Mouse (Mus musculus) left cerebral cortex, adult 18-20 months (tissue): Measurements from ENCODE around the gene Tmem119. TPM values are rescaled to one million over a fixed set of nuclear protein-coding genes. Genes with fewer than 3 reads are reported as not detected.
A peak's percentile ranks its signal among the peaks of the same experiment; 100 is the strongest.
"Not testable (repeated sequence)": the region's sequence is repeated elsewhere in the genome, so short reads cannot be mapped to it uniquely, and the experiment has no call there.

Experiments
- DNase-seq, 2 experiments: peaks; one replicate each; pipeline ENCODE4 v3.0.0; 2021 to 2022; ENCODE audit warnings: low spot score in 2 of 2, mixed read lengths in 1 of 2
- total RNA-seq, 2 experiments: library from RNA; stranded (reverse); gene quantifications; 2 replicates each; pipeline ENCODE4 v1.2.3; 2021

Gene Tmem119
- total RNA-seq, 2 experiments from 2014 or later = 23.5 to 25.2 TPM

DNA sequence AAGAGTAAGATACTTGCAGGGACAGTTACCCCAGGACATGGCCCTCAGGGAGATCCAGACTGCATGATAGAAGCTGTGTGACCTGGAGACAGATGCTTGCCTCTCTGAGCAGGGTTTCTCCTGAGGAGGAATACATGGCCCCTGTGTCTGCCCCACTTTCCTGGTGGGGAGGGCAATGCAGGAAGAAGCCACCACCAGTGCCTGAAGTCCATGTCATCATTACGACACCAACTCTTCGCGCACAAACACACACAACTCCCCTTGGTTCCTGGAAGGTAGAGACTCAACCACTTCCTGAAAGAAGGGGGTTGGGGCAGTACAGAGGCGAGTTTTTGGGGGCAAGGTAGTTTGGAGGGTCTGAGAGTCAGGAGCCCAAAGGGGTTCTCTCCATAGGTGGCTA is 23.9 kb upstream of the Tmem119 start:
- no peak for DNase-seq

DNA sequence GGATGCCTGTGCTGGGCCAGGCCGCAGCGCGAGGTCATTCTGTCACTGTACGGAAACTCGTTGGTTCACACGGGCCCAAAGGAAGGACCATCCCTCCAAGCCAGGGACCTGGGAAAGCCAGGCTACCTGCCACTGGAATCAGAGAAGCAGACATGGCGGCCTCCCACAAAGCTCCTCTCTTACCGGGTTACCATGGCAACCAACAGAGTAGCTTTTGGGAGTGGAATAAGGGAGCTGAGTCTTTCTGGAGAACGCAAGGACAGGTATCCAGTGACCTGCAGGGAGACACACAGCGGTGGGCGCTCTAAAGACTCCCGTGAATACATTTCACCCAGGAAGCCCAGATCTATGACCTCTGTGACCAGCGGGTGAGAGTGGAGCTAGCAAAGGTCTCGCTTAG is 18.3 kb upstream of the Tmem119 start:
- no peak for DNase-seq

DNA sequence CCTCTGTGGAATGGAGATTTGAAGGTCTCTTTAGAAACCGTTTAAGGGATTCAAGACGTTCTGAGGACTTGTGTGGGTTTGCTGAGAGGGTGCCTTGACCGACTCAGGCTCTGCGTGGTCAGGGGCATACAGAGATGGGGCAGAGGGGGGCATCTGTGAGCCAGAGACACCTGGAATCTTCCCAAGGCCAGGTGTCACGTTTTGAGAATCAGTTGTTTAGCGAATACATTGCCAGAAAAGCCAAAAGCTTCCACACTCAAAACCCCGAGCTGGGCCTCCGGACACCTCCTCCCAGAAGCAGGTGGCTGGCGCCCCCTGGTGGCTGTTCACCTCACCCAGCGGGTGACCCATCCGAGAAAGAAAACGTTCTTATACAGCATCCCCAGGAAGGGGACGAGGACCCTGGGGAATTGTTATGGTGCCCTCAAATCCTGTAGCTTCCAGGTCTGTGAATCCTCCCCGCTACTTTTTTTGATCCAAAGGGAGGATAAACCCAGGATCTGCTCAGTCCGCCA is 15.4 kb upstream of the Tmem119 start:
- DNase-seq = peak; percentile 64 to 75

DNA sequence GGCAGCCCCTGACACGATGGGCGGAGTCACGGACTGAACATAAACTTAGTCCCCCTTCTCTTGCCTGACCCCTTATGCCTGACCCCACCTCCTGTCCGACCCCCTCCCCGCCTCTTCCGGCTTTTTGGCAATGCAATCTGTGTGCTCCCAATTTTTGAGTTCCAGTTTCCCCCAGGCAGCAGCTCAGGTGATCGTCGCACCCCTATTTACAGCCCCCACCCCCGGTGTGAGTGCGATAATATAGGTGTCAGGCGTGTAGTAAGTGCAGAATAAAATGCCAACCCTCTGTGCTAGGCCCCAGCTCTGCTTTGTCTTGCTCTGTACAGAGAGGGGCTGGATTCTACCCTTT is 14.7 kb upstream of the Tmem119 start:
- DNase-seq = no peak

DNA sequence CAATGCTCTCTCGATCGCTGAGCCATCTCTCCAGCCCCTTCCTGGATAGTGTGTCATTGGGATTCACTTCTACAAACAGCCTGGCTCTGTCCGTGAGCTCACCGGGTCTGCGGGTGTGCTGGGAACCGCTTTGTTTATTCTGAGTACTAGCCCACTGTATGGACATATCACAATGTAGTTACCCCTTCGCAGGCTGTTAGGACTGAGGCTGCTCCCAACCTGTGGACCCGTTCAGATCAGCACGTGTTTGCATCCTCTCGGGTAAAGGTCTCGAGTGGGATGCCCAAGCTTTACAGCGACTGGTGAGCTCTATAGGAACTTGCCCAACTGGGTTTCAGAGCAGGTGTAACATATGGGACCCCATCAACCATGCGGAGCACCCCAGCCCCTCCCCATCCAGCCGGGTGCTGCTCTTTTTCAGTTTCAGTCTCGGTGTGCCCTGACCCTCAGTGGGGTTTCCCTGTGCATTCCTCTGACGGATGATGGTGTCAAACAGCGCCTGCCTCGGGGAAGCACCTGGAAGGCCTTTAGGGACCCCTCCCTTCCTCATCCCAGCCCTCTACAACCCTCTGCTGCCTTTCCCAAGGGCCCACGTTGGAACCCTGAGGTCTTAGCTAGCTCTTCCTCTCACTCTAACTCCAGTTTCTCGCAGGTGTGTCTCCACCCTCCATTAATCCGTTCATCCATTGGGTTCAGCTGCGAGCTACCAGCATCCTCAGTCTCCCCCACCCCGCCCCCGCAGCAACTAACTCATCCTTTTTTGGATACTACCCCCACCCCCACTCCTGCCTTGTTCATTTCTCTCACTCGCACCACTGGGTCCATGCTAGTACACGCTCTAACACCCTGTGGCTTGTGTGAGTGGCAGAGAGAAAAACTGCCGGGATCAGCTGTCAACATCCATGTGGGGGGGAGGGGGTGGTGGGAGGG is 14.1 kb upstream of the Tmem119 start:
- DNase-seq = no peak

DNA sequence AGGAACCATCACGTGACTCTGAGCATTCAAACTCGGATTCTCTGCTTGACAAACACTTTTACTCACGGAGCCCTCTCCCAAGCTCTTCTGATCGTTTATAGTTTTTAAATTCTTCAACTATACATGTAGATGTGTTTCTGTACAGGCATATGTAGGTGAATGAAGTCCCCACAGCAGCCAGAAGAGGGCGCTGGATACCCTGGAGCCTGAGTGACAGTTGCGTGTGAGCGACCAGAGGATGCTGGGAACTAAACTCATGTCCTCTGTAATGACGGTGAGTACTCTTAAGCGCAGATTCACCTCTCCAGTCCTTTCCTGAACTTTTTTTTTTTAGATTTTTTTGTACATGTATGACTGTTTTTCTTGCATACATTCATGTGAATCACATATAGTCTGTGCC is 13.3 kb upstream of the Tmem119 start:
- no peak for DNase-seq

DNA sequence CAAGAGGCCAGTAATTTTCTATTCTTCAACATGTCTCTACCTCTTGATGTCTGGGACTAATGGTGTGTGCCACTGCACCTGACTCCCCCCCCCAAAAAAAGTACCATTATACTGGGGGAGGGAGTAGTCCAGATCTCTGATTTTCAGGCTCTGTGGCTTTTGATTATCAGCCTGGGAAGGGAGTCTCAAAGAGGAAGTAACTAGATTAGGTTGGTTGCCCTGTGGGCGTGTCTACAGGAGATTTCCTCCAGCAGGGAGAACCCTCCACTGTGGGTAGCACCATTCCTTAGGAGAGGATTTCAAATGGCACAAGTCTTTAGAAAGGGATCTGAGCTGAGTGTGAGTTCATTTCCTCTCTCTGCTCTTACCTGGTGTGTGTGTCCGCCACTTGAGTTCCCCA is 12.3 kb upstream of the Tmem119 start:
- DNase-seq = no peak

DNA sequence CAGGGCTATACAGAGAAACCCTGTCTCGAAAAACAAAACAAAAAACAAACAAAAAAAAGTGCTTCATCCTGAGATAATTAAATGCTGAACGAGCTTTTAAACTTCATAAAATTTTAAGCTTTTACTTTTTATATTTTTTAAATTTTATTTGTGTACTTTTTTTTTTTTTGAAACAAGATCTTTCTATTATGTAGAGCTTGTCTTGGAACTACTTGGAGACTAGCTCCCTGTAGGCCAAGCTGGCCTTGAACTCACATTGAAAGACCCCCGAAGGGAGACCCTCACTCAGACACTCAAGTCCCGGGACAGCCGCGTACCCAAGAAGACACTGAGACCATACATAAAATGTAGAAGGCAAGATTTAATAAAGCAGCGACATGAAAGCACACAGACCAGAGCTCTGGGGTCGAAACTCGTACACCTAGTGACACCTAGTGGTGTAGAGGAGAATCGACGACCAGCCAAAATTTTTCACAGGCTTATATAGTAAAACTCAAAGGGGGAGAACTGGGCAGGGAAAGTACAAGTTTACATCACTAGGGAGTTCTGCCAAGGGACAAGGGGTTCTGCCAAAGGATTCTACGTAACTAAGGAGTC is 11.6 kb upstream of the Tmem119 start:
- not testable (repeated sequence) for DNase-seq

DNA sequence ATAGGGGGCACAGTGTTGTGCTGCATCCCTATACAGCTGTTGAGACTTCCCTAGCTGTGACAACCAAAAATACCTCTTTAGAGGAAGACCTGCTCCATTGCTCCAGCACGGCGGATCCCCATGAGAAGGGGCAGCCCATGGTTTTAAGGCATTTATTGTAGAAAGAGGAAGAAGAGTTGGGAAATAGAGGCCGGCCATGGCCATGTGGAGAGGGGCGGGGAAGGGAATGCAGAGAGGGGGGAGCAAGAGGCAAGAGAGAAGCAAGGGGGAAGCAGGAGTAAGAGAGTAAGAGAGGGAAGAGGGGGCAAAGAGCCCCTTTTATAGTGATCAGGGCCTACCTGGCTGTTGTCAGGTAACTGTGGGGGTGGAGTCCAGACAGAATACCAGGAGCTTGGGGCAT is 9.8 kb upstream of the Tmem119 start:
- DNase-seq = no peak

DNA sequence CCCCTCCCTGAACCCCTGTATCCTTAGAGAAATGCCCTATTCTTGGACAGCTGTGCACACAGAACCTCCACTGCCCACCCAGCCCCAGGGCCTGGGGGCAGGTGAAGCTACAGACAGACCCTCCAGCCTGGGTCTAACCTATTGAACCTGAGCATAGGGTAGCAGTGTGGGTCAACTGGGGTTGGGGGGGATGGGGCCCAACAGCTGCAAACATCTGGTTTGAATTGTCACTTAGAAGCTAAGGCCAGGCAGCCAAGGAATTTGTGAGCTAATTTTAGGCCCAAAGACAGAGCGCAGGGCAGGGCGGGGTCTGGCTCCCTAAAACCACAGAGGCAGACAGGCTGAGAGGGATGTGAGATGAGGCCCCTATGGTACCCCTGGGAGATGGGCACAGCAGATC is 7.9 kb upstream of the Tmem119 start:
- no peak for DNase-seq

DNA sequence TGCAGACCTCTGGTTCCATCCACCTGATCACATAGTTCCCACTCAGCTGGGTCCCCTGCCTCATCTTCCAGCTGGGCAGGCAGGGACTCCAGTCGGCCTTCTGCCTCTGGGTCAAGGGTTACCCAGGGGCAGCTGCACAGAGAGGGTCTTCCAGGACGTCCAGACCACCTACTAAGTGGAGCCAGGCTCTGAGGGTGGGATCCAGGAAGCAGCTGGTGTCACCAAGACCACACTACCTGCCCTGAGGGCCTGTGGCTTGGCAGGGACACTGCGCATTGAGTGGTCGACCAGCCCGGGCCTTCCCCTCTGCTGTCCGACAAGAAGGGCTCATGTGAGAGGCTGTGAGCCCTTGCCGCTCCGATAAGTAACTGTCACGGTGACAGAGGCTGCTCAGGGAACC is 7.4 kb upstream of the Tmem119 start:
- DNase-seq = no peak

DNA sequence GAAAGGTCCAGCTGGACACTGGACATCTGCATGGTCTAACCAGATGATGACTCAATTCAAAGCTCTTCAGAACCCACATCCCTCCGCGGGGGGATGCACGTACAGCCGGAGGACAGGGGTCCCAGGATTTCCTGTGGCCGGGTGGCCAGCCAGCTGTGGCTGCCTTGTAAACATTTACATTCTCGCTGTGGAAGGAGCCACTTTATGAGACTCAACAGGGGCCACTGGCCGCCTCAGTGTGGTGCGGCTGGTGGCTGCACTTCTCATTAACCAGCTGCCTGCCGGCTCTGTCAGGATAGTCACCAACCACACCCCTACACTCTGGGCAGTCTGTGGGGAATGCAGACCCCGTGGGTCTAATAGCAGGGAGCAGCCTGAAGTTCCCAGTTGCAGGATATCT is 6.1 kb upstream of the Tmem119 start:
- DNase-seq = no peak

DNA sequence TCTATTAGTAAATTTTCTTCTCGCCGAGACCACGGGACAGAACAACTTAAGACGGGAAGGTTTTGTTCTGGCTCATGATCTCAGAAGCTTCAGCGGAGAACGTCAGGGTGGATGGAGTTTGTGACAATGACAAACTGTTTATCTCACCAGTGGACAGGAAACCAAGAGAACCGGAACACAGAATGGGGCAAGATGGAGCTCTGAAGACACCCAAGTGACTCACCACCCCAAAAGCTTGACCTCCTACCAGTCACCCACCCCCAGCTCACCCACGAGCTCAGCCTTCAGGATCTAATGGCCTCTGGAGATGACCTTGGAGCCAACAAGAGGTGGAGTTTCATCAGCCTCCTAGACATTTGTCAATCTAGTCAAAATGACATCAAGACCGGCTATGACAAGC is 5.0 kb upstream of the Tmem119 start:
- DNase-seq = no peak

DNA sequence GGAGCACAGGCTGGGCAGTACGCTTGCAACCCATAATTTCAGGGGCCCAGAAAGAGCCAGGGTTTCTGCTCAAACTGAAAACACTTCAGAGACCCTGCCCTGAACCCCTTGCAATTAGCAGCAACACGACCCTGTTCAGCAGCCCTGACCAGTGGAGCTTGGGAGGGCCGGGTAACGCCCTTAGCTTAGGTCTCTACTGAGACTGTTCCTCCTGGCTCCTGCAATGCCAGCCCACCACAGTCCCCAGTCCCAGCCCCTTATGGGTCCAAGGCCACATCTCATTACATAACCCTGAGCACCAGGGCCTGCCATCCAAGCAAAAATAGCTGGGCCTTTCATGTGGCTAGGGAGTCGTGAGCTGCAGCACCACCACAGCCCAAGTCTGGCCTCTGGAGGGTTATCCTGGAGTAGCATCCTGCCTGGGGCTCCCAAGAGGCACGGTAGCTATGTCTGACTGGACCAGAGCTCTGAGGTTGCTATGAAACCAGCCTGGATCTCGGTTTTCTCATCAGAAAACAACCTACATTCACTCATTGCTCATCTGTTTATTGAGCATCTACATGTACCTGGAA is 4.2 kb upstream of the Tmem119 start:
- no peak for DNase-seq

DNA sequence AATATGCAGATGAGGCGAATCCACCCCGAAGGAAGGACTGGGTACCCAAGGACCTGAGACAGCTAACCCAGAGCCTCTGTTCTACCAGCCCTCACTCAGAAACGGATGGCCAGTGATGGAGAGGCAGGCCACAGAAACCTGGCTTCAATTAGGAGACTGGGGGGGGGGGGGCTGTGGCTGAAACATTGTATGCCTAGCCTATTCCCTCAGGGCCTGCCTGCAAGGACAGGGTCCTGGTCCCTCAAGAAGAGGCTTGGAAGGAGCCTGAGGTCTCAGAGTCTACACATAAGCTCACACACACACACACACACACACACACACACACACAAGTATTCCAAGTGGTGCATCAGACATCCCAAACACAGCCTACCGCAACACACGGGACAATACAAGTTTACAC is 625 bp downstream of the Tmem119 start:
- no peak for DNase-seq

DNA sequence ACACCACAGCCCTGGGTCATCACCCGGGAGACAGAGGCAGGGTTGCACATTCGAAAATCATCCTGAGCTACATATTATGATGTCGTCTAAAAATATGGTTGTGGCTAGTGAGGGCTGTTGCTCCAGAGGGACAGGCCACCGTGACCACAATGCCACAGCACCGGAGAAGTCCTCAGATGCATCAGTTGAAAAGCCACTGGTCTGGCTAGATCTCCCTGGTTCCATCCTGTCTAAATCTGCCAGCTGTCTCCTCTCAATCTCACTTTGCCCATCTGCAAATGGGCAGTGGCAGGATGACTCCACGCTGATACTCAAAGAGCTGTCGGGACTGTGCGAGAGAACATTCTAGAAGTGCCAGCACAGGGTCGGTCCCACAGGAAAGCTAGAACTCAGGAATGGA is 1.8 kb downstream of the Tmem119 start:
- DNase-seq = no peak

DNA sequence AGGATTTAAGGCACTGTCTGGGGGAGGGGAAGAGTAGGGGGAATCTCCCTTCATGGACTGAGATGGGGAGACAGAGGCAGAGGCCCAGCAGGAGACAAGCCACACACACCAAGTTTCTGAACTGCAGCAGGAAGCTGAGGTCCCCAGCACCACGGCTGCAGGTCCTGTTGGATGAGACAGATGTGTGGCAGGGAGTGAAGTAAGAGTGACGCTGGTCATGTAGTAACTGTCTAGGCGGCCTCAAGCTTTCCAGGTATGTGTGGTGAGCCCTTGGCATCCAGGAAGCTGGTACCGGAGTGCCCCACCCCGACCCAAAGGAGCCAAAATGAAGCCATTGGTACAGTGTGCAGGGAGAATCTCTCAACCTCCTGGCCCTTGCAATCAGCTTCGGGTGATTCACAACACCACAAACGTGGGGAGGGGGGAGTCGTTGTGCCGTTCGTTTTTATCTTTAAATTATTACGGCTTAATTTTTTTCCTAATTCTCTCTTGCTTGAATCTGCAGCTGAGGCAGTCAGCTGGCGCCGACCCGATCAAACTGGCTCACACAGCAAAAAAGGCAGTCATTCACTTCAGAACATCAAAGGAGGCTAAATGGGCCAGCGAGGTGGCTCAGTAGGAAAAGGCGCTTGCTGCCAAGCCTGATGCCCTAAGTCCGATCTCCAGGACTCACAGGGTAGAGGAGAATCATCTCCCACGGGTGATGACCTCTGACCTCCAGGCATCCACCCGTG is 3.0 kb downstream of the Tmem119 start:
- no peak for DNase-seq

DNA sequence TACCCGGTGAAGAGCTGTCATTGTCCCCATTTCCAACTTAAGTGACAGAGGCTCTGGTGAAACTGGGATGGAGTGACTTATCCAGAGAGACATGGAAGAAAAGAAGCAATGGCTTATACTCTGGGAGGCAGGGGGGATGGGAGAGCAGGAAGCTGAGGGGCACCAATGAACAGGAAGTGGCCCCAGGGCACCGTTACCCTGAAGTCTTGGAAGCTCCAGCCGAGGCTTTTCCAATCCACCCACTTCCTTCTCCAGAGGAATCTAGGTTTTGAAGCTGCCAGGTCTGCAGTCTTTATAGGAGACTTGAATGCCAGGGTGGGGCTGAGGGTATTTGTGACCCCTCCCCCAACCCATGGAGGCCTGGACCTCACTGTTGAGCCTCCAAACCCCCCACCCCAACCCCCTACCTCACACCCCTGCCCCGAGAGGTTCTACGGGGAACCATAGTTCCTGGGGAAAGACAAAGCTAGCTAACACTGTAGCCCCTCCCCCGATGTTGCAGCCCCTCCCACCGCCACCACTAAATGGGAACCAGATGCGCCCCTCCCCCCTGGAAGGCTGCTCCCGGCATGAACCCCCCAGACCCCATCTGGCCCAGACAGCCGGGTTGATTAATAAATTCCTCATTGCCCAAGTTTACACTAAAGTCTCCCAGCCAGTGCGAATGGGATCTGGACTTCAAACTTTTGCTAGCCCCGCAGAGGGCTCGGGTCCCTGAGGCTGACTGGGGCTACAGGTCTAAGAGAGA is 3.7 kb downstream of the Tmem119 start:
- DNase-seq = no peak

DNA sequence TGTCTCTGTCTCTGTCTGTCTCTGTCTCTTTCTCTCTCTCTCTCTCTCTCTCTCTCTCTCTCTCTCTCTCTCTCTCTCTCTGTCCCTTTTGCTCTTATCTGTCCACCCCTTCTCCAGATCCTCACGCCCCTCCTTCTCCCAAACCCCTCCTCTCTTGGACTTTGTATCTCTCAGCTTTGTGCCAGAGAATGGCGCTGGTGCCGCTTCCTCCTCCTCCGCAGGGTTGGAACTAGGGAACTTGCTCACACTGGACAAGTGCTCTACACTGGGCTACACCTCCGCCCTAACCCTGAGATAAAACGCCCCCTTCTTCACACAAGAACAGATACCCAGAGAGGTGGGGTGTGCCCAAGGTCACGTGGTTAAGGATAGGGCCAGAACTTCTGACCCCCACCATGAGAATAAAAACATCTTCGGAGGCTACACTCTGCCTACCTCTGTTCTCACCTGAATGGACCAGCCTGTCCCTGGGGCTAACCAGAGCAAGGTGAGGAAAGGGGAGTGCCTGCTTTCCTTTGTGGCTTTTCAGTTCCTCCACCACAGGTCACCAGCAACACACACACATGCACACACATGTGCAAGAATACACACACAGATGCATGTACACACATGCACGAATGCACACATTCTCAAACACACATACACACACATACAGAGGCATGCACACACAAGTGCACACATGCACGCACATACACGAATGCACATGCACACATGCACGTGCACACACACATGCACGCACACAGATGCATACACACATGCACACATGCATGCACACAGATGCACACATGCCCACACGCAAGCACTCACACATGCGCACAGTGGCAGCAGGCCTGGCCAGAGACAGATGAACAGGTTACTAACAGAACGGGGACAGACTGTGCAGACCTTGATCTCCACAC is 8.9 kb downstream of the Tmem119 start:
- DNase-seq = no peak
